Mouse (Mus musculus): ENCODE results near the gene Rbm39. TPM values are rescaled to one million over a fixed set of nuclear protein-coding genes. Genes with fewer than 3 reads are reported as not detected.

Rbm39 gene
- polyA plus RNA-seq, 1 experiment, result 32.5 TPM

- no peak for DNase-seq (ENCODE audit: low read depth)
Observed at GRCm38 (mm10) chr2:156111358-156112079, 68.5 kb downstream of the Rbm39 start, which contains the start of the genes Cpne1 and Rbm12. Cpne1 (minus strand) TSS chr2:156111965. Rbm12 (minus strand) TSS chr2:156111978.

- no peak for DNase-seq (ENCODE audit: low read depth)
Observed at GRCm38 (mm10) chr2:156110627-156111357, 69.2 kb downstream of the Rbm39 start.

Other genes with a start within 250 kb of the Rbm39 start
- gene Uqcc1, start 249.9 kb downstream of the Rbm39 start, polyA plus RNA-seq (2012; rRNA removed), result 31.7 and 36.7 TPM in 2 replicates
- not detected in 2 replicates for gene Gm15557, start 239.5 kb downstream of the Rbm39 start, polyA plus RNA-seq (2012; rRNA removed)
- 1.2 and 1.3 TPM in 2 replicates for gene Gdf5, start 234.9 kb downstream of the Rbm39 start, polyA plus RNA-seq (2012; rRNA removed)
- gene Cep250, start 223.8 kb downstream of the Rbm39 start, polyA plus RNA-seq (2012; rRNA removed), result 15.1 and 18.4 TPM in 2 replicates
- gene 6430550D23Rik, start 172.3 kb downstream of the Rbm39 start, polyA plus RNA-seq (2012; rRNA removed), result 3.2 and 4.0 TPM in 2 replicates
- 341 and 349 TPM in 2 replicates for gene Ergic3, start 172.2 kb downstream of the Rbm39 start, polyA plus RNA-seq (2012; rRNA removed)
- 4.6 and 6.2 TPM in 2 replicates for gene Fer1l4, start 127.3 kb downstream of the Rbm39 start, polyA plus RNA-seq (2012; rRNA removed)
- gene Spag4, start 115.1 kb downstream of the Rbm39 start, polyA plus RNA-seq (2012; rRNA removed), result 5.9 and 6.1 TPM in 2 replicates
- 70.4 and 82.9 TPM in 2 replicates for gene Cpne1, start 68.3 kb downstream of the Rbm39 start, polyA plus RNA-seq (2012; rRNA removed)
- gene Rbm12, start 68.3 kb downstream of the Rbm39 start, polyA plus RNA-seq (2012; rRNA removed), result 10.1 and 12.3 TPM in 2 replicates
- gene Gm28036, start 53.1 kb downstream of the Rbm39 start, polyA plus RNA-seq (2012; rRNA removed), result 3.5 and 5.1 TPM in 2 replicates
- 316 and 387 TPM in 2 replicates for gene Romo1, start 36.2 kb downstream of the Rbm39 start, polyA plus RNA-seq (2012; rRNA removed)
- gene Nfs1, start 36.1 kb downstream of the Rbm39 start, polyA plus RNA-seq (2012; rRNA removed), result 47.1 and 54.8 TPM in 2 replicates
- 21.2 and 22.0 TPM in 2 replicates for gene Phf20, start 16.2 kb upstream of the Rbm39 start, polyA plus RNA-seq (2012; rRNA removed)
- gene Cnbd2, start 132.1 kb upstream of the Rbm39 start, polyA plus RNA-seq (2012; rRNA removed), result 1.3 and 2.1 TPM in 2 replicates
- 118 and 181 TPM in 2 replicates for gene Scand1, start 132.5 kb upstream of the Rbm39 start, polyA plus RNA-seq (2012; rRNA removed)
- 44.8 and 46.1 TPM in 2 replicates for gene Epb41l1, start 240.7 kb upstream of the Rbm39 start, polyA plus RNA-seq (2012; rRNA removed)